Mouse (Mus musculus) lung, postnatal 0 days (tissue): Measurements from ENCODE around the gene Mrpl35.

Source experiments
- CTCF ChIP-seq: IDR thresholded peaks from 2 replicates; pipeline ENCODE4 v1.5.1; 2016; ENCODE audit warnings: antibody characterized with exemption, mild to moderate bottlenecking
- EP300 ChIP-seq: IDR thresholded peaks from 2 replicates; pipeline ENCODE4 v1.6.1; 2016; ENCODE audit warnings: antibody characterized with exemption, mild to moderate bottlenecking, control low read depth

DNA sequence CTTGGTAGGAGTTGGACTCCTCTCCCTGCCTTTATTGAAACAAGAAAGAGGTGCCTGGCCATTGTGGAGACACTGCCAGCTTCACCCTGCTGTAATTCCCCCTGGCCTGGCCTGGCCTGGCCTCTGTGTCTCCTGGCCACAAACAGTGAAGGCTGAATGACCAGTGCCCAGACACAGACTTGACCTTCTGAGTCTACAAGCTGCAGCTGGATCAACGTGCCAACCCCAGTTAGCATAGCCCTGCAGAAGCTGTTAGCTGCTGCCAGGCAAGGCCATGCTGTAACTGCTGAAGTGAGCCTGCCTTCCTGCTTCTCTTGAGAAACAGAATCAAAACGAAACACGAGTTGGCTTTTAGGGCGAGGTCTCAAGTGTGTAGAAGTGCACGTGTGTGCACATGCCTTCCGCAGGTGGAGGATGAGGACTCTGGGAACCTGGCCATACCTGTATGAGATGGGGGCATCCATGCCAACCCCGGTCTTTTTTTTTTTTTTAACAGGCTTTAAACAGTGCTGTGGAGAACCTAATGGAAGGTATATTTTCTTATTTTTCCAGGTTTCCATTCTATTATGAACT is 54.0 kb downstream of the Mrpl35 start:
- TF ChIP-seq CTCF (no peak), EP300 (0 out of 2 replicates have a peak, but pooled peaks have one; percentile 29)
